Mouse (Mus musculus) embryonic facial prominence, embryonic 11.5 days (tissue): ENCODE measurements around the gene Drosha. TPM values are rescaled to one million over a fixed set of nuclear protein-coding genes. Genes with fewer than 3 reads are reported as not detected.
"Not testable (repeated sequence)": the region's sequence is repeated elsewhere in the genome, so short reads cannot be mapped to it uniquely, and the experiment has no call there.

Source experiments
- ATAC-seq: fragments of 200-750 bp; cut with Nextera tagmentation; replicated peaks from 2 replicates; pipeline ENCODE4 v1.8.0; 2017; ENCODE audit warnings: low read depth; ENCODE audit not compliant: insufficient number of reproducible peaks, low FRiP score, low TSS enrichment
- DNase-seq: peaks from one replicate; pipeline ENCODE4 v3.0.0-alpha.2; 2015; ENCODE audit warnings: low spot score
- H3K27ac ChIP-seq: fragments of 300-500 bp; sonication (generic); replicated peaks from 2 replicates; pipeline ENCODE4 v1.5.1; 2014; ENCODE audit warnings: mild to moderate bottlenecking, low read depth, low read length, control low read depth
- H3K27me3 ChIP-seq: fragments of 300-500 bp; sonication (generic); 2 replicates; pipeline ENCODE4 v1.6.1; 2014; ENCODE audit warnings: mild to moderate bottlenecking, low read length, moderate library complexity, mixed read lengths; ENCODE audit not compliant: control insufficient read depth, insufficient read depth
- H3K36me3 ChIP-seq: fragments of 300-500 bp; sonication (generic); replicated peaks from 2 replicates; pipeline ENCODE4 v1.6.1; 2014; ENCODE audit warnings: low read depth, mild to moderate bottlenecking, low read length, moderate library complexity, mixed read lengths; ENCODE audit not compliant: control insufficient read depth, insufficient read depth
- H3K4me1 ChIP-seq: fragments of 300-500 bp; sonication (generic); 2 replicates; pipeline ENCODE4 v1.6.1; 2014; ENCODE audit warnings: low read length, mixed read lengths; ENCODE audit not compliant: control insufficient read depth, insufficient read depth
- H3K4me2 ChIP-seq: fragments of 300-500 bp; sonication (generic); 2 replicates; pipeline ENCODE4 v1.6.1; 2014; ENCODE audit warnings: low read depth, mild to moderate bottlenecking, control low read depth, low read length, moderate library complexity
- H3K4me3 ChIP-seq: fragments of 300-500 bp; sonication (generic); 2 replicates; pipeline ENCODE4 v1.5.1; 2014; ENCODE audit warnings: low read depth, low read length, control low read depth
- H3K9ac ChIP-seq: fragments of 300-500 bp; sonication (generic); replicated peaks from 2 replicates; pipeline ENCODE4 v1.6.1; 2014; ENCODE audit warnings: mild to moderate bottlenecking, control low read depth, low read length
- H3K9me3 ChIP-seq: fragments of 300-500 bp; sonication (generic); replicated peaks from 2 replicates; pipeline ENCODE4 v1.6.1; 2016; ENCODE audit warnings: mild to moderate bottlenecking, low read length, inconsistent platforms, mixed read lengths; ENCODE audit not compliant: control insufficient read depth
- WGBS: fragments of 180-500 bp; shearing (Covaris S2); extraction: QIAGEN DNeasy Blood & Tissue Kit; methylation state at CpG from one replicate; pipeline ENCODE4 v1.1.7; 2014; 5-methylcytosine and 5-hydroxymethylcytosine counted together
- polyA plus RNA-seq: library from polyadenylated mRNA; unstranded; fragments of >200 nt; fragmentation: Nextera tagmentation; extraction: Ambion mirVana; gene quantifications from 2 replicates; pipeline ENCODE4 v1.2.1, GENCODE M21; 2014

Drosha gene
- polyA plus RNA-seq, 1 experiment from 2014 or later, result 79.0 TPM

DNA sequence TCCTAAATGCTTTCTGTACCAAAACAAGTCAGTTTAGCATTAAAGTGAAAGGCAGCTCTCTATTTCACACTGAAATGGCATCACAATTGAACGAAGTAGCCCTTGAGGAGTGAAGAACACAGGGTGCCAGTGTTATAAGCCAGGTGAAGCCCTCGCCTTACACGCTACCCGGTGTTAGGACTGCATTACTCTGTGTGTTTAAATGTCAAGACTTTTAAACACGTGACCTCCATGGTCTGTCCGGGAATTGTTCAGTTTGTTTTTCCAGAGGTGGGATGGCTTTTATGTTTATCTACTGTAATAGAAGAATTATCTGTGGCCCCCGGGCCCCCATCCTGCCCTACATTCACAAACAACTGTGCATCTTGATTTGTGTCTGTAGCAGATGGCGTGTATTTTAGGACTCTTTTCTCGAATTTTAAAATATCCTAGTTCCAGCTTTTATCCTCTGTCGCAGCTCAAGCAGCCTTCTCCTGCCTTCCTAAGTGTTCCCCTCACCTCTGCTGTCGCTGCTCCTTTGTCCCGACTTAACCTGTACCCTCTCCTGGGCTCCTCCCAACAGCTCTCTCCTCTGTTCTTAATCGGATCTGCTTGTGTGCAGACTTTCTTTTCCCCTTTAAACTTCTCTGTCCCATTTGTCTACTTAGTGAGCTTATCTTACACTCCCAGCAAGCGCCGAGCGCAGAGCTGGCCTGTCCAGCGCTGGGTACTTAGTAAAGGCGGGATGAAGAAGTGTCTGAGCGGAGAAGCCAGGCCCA, 83.5 kb downstream of the Drosha start:
- Histone ChIP-seq H3K4me2 (no peak overlapping the region), H3K36me3 (no peaks in the 10 kb centered on the region; the same call in 1 of the 2 replicates), H3K9me3 (no peaks in the 10 kb centered on the region), H3K4me1 (no peaks in the 10 kb centered on the region), H3K27me3 (no peaks in the 10 kb centered on the region), H3K9ac (no peak overlapping the region), H3K4me3 (no peak overlapping the region), H3K27ac (no peak overlapping the region)
- ATAC-seq, result no peak
- no peak for DNase-seq
- whole genome bisulfite sequencing, result 89% methylated on average over 19 of the region's 19 CpGs

- Histone ChIP-seq H3K4me2 (no peak overlapping the region), H3K27me3 (no peaks in the 10 kb centered on the region), H3K4me3 (no peak overlapping the region), H3K9me3 (no peaks in the 10 kb centered on the region), H3K27ac (no peak overlapping the region), H3K4me1 (no peaks in the 10 kb centered on the region), H3K36me3 (no peaks in the 10 kb centered on the region; the same call in 1 of the 2 replicates), H3K9ac (no peak overlapping the region)
- DNase-seq (no peak), ATAC-seq (no peak)
- 75% methylated on average over 4 of the region's 4 CpGs for WGBS
These were observed 84.1 kb downstream of the Drosha start for GRCm38 (mm10) chr15:12908720-12909028.

DNA sequence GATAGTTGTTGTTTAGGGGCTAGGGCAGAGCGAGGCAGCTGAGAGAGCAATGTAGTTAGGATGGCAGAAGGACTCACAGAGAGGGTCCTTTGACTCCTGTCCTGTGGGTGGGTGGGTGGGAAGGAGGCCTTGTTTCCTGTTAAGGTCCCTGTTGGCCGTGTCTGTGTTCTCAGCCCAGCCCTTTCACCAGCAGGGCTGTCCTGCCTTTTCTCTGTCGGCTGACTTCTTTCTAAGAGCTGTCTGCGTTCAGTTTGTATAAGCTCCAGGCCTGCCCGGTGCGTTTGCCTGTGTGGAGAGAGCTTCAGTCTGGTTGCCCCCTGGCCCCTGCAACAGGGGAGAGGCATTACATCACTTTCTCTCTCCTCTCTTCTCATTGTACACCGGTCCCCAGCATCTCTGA, 84.6 kb downstream of the Drosha start:
- Histone ChIP-seq H3K9ac (no peak overlapping the region), H3K27ac (no peak overlapping the region), H3K4me1 (no peaks in the 10 kb centered on the region), H3K27me3 (no peaks in the 10 kb centered on the region), H3K4me2 (no peak overlapping the region), H3K36me3 (peaks cover 2% of the 10 kb centered on the region; the same call in 1 of the 2 replicates), H3K9me3 (no peaks in the 10 kb centered on the region), H3K4me3 (no peak overlapping the region)
- WGBS, result 80% methylated on average over 7 of the region's 7 CpGs
- DNase-seq (no peak), ATAC-seq (no peak)

GRCm38 (mm10) chr15:12911082-12911481, 86.5 kb downstream of the Drosha start:
- no peak overlapping the region for H3K4me3 ChIP-seq
- H3K36me3 ChIP-seq, result peaks cover 2% of the 10 kb centered on the region; the same call in 1 of the 2 replicates
- no peak overlapping the region for H3K4me2 ChIP-seq
- no peak overlapping the region for H3K27ac ChIP-seq
- DNase-seq, result no peak
- H3K9ac ChIP-seq, result no peak overlapping the region
- no peak for ATAC-seq
- H3K9me3 ChIP-seq, result no peaks in the 10 kb centered on the region
- WGBS, result 86% methylated on average over 7 of the region's 7 CpGs
- no peaks in the 10 kb centered on the region for H3K27me3 ChIP-seq
- H3K4me1 ChIP-seq, result no peaks in the 10 kb centered on the region

DNA sequence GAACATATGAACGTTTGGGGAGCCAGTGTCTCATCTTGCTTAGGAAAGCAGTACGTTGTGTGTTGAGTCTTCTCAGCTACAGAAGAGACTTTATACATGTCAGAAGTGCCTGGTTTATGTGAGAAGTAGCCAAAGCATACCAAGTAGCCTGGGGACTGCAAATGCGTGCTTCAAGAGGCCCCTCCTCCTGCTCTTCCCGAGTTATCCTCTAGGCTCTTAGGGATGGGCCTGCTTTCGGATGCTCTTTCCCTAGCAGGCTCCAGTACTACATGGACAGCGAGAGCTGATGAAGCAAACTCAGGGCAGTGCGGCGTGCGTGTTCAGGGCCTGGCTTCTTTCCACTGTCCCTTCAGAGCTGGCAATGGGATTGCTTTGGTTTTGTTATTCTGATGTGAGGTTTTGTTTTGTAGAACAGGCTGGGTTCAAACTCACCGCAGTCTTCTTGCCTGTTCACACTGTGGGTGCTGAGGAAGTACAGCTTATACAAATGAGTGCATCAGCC, 91.8 kb downstream of the Drosha start:
- WGBS, result 88% methylated on average over 10 of the region's 10 CpGs
- Histone ChIP-seq H3K36me3 (peaks cover 8% of the 10 kb centered on the region; the same call in 1 of the 2 replicates), H3K27ac (no peak overlapping the region), H3K4me1 (no peaks in the 10 kb centered on the region), H3K27me3 (no peaks in the 10 kb centered on the region), H3K4me3 (no peak overlapping the region), H3K4me2 (no peak overlapping the region), H3K9ac (no peak overlapping the region), H3K9me3 (no peaks in the 10 kb centered on the region)
- ATAC-seq, result no peak
- no peak for DNase-seq

DNA sequence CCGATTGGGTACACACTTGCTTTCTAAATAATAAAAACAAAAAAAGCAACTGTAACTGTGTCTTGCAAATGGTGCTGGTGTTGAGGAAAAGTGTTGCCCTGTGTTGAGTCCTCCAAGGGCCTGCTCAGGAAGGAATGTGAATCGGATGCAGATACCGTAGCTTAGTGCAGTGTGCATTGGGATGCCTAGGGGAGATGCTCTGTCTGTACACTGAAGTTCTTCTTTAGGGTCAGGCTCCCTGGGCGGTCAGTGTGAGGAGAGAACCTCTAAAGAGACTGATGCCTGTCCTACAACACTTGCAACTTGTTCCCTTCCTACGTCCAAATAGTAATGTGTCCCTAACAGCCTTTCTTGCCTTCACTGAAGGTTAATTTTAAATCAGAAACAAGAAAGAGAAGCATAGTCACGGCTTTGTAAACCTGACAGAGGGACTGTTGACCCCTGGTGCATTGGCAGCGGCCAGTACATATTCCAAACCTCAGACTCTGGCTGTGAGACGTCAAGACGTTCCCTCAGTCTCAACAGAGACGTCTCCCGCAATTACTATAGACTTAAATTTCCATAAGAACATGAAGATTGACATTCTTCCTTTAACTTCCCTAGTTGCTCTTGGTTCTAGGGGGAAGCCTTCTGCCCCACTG, 94.8 kb downstream of the Drosha start:
- not testable (repeated sequence) for ATAC-seq, H3K9me3 ChIP-seq, H3K4me3 ChIP-seq, H3K36me3 ChIP-seq, H3K27me3 ChIP-seq, H3K4me2 ChIP-seq, H3K4me1 ChIP-seq, DNase-seq, H3K27ac ChIP-seq, H3K9ac ChIP-seq
- 90% methylated on average over 11 of the region's 11 CpGs for WGBS

GRCm38 (mm10) chr15:12919967-12920870, 95.6 kb downstream of the Drosha start:
- H3K9ac ChIP-seq, result no peak overlapping the region
- no peak for ATAC-seq
- WGBS, result 88% methylated on average over 24 of the region's 24 CpGs

More at GRCm38 (mm10) chr15:12919967-12920870, 95.6 kb downstream of the Drosha start:
- Histone ChIP-seq H3K4me2 (no peak overlapping the region), H3K4me3 (no peak overlapping the region), H3K4me1 (no peaks in the 10 kb centered on the region), H3K27me3 (no peaks in the 10 kb centered on the region), H3K36me3 (peaks cover 8% of the 10 kb centered on the region), H3K27ac (no peak overlapping the region), H3K9me3 (no peaks in the 10 kb centered on the region)
- DNase-seq, result no peak
